ENCODE assay signal across 33 mouse cellular contexts in the genomic region with DNA sequence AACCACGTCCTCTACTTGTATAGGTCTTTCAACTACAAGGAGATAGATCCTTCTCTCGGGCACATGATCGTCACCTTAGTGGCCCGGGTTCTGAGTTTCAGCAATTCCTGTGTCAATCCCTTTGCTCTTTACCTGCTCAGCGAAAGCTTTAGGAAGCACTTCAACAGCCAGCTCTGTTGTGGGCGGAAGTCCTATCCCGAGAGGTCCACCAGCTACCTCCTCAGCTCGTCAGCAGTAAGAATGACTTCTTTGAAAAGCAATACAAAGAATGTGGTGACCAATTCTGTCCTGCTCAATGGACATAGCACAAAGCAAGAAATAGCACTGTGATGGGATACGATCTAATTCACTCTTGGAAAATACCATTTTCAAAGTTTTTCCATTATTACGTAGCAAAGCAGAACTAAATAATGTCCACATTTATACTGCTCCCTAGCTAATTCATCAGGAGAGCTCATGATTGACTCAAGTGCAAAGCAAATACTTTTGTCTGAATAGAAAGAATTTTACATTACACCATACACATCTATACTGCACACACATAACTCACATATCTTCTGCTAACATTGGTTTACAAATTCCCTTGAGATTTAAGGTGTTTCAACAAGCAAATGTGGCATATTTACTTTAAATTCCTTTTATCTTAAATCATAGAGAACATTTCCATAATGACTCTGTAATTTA. TPM values are rescaled to one million over a fixed set of nuclear protein-coding genes. Genes with fewer than 3 reads are reported as not detected.
"Had no signal": no experiment of that assay in that cellular context is flagged by ENCODE, and none has a peak within 500 bp of the region (broad histone marks: within the 10 kb centered on the region; RNA-seq: fewer than 3 reads in every experiment).

No protein-coding gene starts in this region.

- H3K27ac ChIP-seq: left cerebral cortex, adult 2 months; limb, embryonic 10.5 days; limb, embryonic 12.5 days; limb, embryonic 13.5 days; limb, embryonic 15.5 days; liver, embryonic 12.5 days; liver, embryonic 13.5 days; liver, embryonic 14.5 days; liver, embryonic 15.5 days; macrophage; midbrain, embryonic 10.5 days; midbrain, embryonic 12.5 days; midbrain, embryonic 13.5 days; midbrain, embryonic 15.5 days; neural tube, embryonic 12.5 days; neural tube, embryonic 13.5 days had no signal

- H3K9me3 ChIP-seq: limb, embryonic 10.5 days; limb, embryonic 12.5 days; limb, embryonic 13.5 days; limb, embryonic 15.5 days; liver, embryonic 12.5 days; liver, embryonic 13.5 days; liver, embryonic 15.5 days; megakaryocyte, embryonic 14.5 days; midbrain, embryonic 10.5 days; midbrain, embryonic 12.5 days; midbrain, embryonic 13.5 days; midbrain, embryonic 15.5 days; neural tube, embryonic 12.5 days; neural tube, embryonic 13.5 days had no signal

- DNase-seq: layer of hippocampus, postnatal 36 days; left cerebral cortex, postnatal 4 days; liver; liver, embryonic 13.5 days; liver, postnatal 0 days; lung, adult 2 months; lung, postnatal 36 days; midbrain, embryonic 14.5 days had no signal

- H3K4me1 ChIP-seq: limb, embryonic 10.5 days; limb, embryonic 15.5 days; liver, embryonic 12.5 days; liver, embryonic 13.5 days; liver, embryonic 15.5 days; megakaryocyte, embryonic 14.5 days; midbrain, embryonic 10.5 days; midbrain, embryonic 12.5 days; midbrain, embryonic 15.5 days; neural tube, embryonic 12.5 days; neural tube, embryonic 13.5 days had no signal

- H3K4me2 ChIP-seq: limb, embryonic 12.5 days; limb, embryonic 13.5 days; limb, embryonic 15.5 days; liver, embryonic 11.5 days; liver, embryonic 12.5 days; liver, embryonic 13.5 days; liver, embryonic 15.5 days; midbrain, embryonic 11.5 days; midbrain, embryonic 12.5 days; midbrain, embryonic 13.5 days; midbrain, embryonic 15.5 days; neural tube, embryonic 12.5 days; neural tube, embryonic 13.5 days had no signal

- H3K27me3 ChIP-seq: limb, embryonic 12.5 days; limb, embryonic 13.5 days; limb, embryonic 15.5 days; liver, embryonic 12.5 days; liver, embryonic 13.5 days; liver, embryonic 15.5 days; megakaryocyte, embryonic 14.5 days; midbrain, embryonic 12.5 days; midbrain, embryonic 13.5 days; midbrain, embryonic 15.5 days; neural tube, embryonic 12.5 days; neural tube, embryonic 13.5 days had no signal

- H3K9ac ChIP-seq: limb, embryonic 12.5 days; limb, embryonic 13.5 days; limb, embryonic 15.5 days; liver, embryonic 12.5 days; liver, embryonic 13.5 days; liver, embryonic 14.5 days; liver, embryonic 15.5 days; liver, postnatal 0 days; midbrain, embryonic 12.5 days; midbrain, embryonic 13.5 days; midbrain, embryonic 15.5 days; neural tube, embryonic 12.5 days; neural tube, embryonic 13.5 days had no signal

- ATAC-seq: liver, embryonic 12.5 days; liver, postnatal 0 days; midbrain, embryonic 13.5 days; midbrain, embryonic 15.5 days; midbrain, embryonic 16.5 days had no signal

- H3K36me3 ChIP-seq: limb, embryonic 10.5 days; limb, embryonic 12.5 days; limb, embryonic 13.5 days; limb, embryonic 15.5 days; liver, embryonic 12.5 days; liver, embryonic 13.5 days; liver, embryonic 15.5 days; midbrain, embryonic 10.5 days; midbrain, embryonic 12.5 days; midbrain, embryonic 13.5 days; midbrain, embryonic 15.5 days; neural tube, embryonic 12.5 days; neural tube, embryonic 13.5 days had no signal

- H3K4me3 ChIP-seq: left cerebral cortex, adult 2 months; limb, embryonic 10.5 days; limb, embryonic 12.5 days; limb, embryonic 13.5 days; limb, embryonic 15.5 days; liver, embryonic 12.5 days; liver, embryonic 13.5 days; liver, embryonic 15.5 days; megakaryocyte, embryonic 14.5 days; midbrain, embryonic 10.5 days; midbrain, embryonic 12.5 days; midbrain, embryonic 13.5 days; midbrain, embryonic 15.5 days; myocyte; neural tube, embryonic 12.5 days; neural tube, embryonic 13.5 days had no signal

RNA-seq across cellular contexts. Expression of a gene that starts 52.4 kb away (rescaled TPM):
- polyA plus RNA-seq: limb, embryonic 10.5 days; limb, embryonic 12.5 days; limb, embryonic 14.5 days; limb, embryonic 15.5 days; liver, adult 2 months; liver, embryonic 11.5 days; liver, embryonic 12.5 days; liver, embryonic 13.5 days; liver, embryonic 14.5 days; liver, embryonic 15.5 days; liver, embryonic 16.5 days; liver, postnatal 0 days; lung, adult 2 months; macrophage; midbrain, embryonic 10.5 days; midbrain, embryonic 11.5 days; midbrain, embryonic 12.5 days; midbrain, embryonic 13.5 days; midbrain, embryonic 14.5 days; midbrain, embryonic 15.5 days; midbrain, embryonic 16.5 days; midbrain, postnatal 0 days; myocyte; neural tube, embryonic 11.5 days; neural tube, embryonic 12.5 days; neural tube, embryonic 13.5 days had no signal
